Mouse (Mus musculus): ENCODE data around the gene Dtx3.

The Dtx3 gene

GRCm38 (mm10) chr10:127187371-127188078 lies 8.0 kb downstream of the Dtx3 start:
- no peak for DNase-seq (ENCODE audit: extremely low read depth, low read depth, low spot score)

- no peak for DNase-seq (ENCODE audit: extremely low read depth, low read depth, low spot score)
Observed at GRCm38 (mm10) chr10:127186451-127186850, 9.1 kb downstream of the Dtx3 start.

- DNase-seq (ENCODE audit: extremely low read depth, low read depth, low spot score) = no peak
Observed at GRCm38 (mm10) chr10:127185506-127185905, 10.0 kb downstream of the Dtx3 start.

- no peak for DNase-seq (ENCODE audit: extremely low read depth, low read depth, low spot score)
Observed at GRCm38 (mm10) chr10:127185101-127185500, 10.4 kb downstream of the Dtx3 start.

- DNase-seq (ENCODE audit: extremely low read depth, low read depth, low spot score) = no peak
Observed at GRCm38 (mm10) chr10:127183759-127184158, 11.8 kb downstream of the Dtx3 start.

DNA sequence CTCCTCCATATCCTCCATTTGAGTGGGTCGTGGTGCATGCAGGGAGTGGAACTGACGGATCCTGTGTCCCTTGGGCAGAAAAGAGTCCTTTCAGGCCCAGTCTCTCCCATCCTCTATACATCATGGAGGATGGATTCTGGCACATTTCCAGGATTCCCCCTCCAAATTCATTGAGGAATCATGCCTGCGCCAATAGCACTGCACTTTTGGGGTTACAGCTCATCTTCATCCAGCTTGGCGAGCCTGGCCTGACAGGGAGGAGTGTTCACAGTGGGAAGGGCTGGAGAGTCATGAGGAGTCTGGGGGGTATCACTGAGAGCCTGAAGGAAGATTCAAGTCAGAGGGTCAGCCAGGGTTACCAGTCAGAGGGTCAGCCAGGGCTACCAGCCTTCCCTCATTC lies 12.9 kb downstream of the Dtx3 start:
- no peak for DNase-seq (ENCODE audit: extremely low read depth, low read depth, low spot score)

DNA sequence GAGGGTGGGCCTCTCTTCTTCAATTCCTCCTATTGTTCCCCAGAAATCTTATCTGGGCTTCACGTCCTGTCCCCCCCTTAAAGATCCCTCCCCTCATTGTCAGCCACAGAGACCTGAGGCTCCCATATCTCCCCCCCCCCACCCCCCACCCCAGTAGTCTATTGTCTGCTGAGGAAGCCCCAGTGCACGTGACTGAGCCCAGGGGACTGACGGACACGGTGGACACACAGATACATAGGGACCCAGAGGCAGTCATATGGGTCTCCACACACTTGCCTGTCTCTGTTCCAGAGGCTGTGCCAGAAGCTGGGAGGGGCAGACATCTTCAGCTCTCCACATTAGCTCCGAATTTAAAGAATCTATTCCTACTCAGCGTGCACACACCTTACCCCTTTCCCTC lies 14.0 kb downstream of the Dtx3 start:
- DNase-seq (ENCODE audit: extremely low read depth, low read depth, low spot score) = no peak

- no peak for DNase-seq (ENCODE audit: extremely low read depth, low read depth, low spot score)
Observed at GRCm38 (mm10) chr10:127180695-127181047, 14.9 kb downstream of the Dtx3 start.

GRCm38 (mm10) chr10:127179871-127180694 lies 15.4 kb downstream of the Dtx3 start, which contains the start of gene Slc26a10:
Slc26a10 (minus strand) TSS chr10:127180645.
- DNase-seq (ENCODE audit: extremely low read depth, low read depth, low spot score) = no peak

DNA sequence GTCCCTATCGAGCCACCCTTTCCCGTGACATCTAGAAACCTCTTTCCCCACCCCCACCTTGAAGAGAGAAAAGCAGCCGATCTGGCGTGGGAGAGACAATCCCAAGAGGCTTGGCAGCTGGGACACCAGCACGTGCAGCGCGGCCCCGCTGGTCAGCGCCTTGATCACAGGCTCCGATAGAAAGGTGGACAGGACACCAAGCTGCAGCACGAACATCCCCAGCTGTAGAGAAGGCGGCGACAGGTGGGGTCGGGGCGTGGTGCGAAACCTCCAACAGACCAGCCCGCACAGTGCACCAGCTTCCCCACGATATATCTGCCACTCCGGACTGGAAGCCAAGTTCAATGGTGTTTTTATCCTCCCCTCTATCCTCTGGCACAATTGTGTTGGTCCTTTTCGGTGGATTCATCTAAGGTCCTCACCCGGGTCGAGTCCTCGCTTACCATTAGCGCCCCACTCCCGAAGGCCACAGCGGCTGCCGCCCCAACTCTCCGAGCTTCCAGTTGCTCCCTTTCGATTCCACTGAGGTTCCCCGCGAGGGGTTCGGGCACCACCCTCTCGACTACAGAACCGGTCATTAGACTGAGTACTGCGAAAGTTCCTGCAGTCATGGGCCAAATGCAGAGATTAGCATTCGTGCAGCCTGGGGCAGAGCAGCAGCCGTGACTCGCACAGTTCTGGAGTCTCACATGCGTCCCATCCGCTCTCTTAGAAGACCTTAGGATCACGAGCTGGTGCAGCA lies 17.1 kb downstream of the Dtx3 start:
- no peak for DNase-seq (ENCODE audit: extremely low read depth, low read depth, low spot score)

- DNase-seq (ENCODE audit: extremely low read depth, low read depth, low spot score) = no peak
Observed at GRCm38 (mm10) chr10:127177719-127178118, 17.8 kb downstream of the Dtx3 start.

GRCm38 (mm10) chr10:127177235-127177634 lies 18.3 kb downstream of the Dtx3 start:
- DNase-seq (ENCODE audit: extremely low read depth, low read depth, low spot score) = no peak

GRCm38 (mm10) chr10:127176756-127177155 lies 18.8 kb downstream of the Dtx3 start:
- DNase-seq (ENCODE audit: extremely low read depth, low read depth, low spot score) = no peak

DNA sequence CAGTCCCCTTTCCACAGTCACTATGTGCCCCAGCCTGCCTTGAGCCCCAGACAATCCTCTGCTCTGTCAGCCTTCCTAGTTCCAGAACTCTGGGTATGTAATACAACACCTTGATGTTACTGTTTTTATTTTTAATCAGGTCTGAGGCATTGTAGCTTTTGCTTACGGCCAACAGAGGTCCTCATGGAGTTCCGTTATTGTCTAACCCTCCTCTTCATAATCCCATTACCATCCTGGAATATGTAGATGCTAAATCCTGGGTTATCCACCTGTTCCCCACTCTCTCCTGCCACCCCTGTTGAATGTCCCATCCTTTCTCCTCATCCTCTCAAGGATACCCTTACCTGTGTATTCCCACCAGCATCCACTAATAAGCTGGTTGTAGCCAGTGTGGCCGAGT lies 19.3 kb downstream of the Dtx3 start:
- DNase-seq (ENCODE audit: extremely low read depth, low read depth, low spot score) = no peak

DNA sequence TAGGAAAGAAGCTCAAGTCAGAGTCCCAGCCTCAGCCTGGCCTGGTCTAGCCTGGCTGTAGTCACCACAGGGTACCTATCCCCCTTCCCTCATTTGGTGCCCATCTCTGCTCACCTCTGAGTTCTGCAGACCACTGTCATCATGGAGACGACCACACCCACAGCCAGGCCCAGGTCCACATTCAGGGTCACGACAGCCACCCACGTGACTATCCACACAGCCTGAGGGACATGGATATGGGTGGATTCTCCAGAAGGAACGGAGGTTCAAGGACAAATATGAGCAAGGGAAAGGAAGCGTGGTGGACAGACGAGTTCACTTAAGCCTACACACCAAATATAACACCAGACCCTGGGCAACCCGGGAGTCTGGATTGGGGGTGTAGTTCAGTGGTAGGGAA lies 21.4 kb downstream of the Dtx3 start:
- DNase-seq (ENCODE audit: extremely low read depth, low read depth, low spot score) = no peak

- no peak for DNase-seq (ENCODE audit: extremely low read depth, low read depth, low spot score)
Observed at GRCm38 (mm10) chr10:127173148-127174065, 22.1 kb downstream of the Dtx3 start.

DNA sequence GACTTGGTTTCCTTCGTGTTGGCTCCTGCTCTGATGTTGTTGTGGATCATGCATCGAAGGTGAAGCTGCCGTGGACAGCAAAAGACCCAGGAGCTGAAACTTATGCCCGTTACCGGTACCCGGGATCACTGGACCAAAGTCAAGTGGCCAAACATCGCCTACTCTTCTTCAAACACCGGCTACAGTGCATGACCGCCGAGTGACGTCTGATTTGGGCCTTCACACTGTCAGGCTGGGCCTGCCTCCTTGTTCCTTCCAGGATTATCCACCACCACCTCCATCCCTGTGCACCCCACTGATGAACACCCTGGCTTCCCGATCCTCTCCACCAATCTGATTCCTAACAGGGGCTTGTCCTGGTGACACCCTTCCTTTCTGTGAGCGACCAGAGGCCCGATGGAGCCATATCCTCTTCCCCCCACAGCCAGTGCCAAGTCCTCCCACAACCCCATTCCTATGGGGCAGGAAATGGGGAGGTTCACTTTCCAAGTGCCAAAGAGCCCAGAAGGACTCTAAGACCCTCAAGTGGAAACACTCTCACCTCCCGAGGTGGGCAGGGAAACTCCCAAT lies 23.8 kb downstream of the Dtx3 start:
- DNase-seq (ENCODE audit: extremely low read depth, low read depth, low spot score) = no peak

GRCm38 (mm10) chr10:127170837-127171272 lies 24.7 kb downstream of the Dtx3 start:
- no peak for DNase-seq (ENCODE audit: extremely low read depth, low read depth, low spot score)

GRCm38 (mm10) chr10:127170002-127170401 lies 25.5 kb downstream of the Dtx3 start:
- no peak for DNase-seq (ENCODE audit: extremely low read depth, low read depth, low spot score)

- DNase-seq (ENCODE audit: extremely low read depth, low read depth, low spot score) = peak; percentile 88
Observed at GRCm38 (mm10) chr10:127167614-127168192, 27.8 kb downstream of the Dtx3 start.

Data from fat pad, adult 2 months (tissue).